Mouse (Mus musculus) right cerebral cortex, adult 2 months (tissue): ENCODE data around the gene Rtraf.
"Not testable (repeated sequence)": the region's sequence is repeated elsewhere in the genome, so short reads cannot be mapped to it uniquely, and the experiment has no call there.

Experiments used
- DNase-seq, 2 experiments: peaks; one replicate each; pipeline ENCODE4 v3.0.0; 2021 to 2022; ENCODE audit warnings: low spot score in 2 of 2

Gene Rtraf

GRCm38 (mm10) chr14:19823321-19824142 is at the start of gene Rtraf:
TSS of gene Rtraf (minus strand) at chr14:19823824.
- DNase-seq = peak; percentile 87 to 89

DNA sequence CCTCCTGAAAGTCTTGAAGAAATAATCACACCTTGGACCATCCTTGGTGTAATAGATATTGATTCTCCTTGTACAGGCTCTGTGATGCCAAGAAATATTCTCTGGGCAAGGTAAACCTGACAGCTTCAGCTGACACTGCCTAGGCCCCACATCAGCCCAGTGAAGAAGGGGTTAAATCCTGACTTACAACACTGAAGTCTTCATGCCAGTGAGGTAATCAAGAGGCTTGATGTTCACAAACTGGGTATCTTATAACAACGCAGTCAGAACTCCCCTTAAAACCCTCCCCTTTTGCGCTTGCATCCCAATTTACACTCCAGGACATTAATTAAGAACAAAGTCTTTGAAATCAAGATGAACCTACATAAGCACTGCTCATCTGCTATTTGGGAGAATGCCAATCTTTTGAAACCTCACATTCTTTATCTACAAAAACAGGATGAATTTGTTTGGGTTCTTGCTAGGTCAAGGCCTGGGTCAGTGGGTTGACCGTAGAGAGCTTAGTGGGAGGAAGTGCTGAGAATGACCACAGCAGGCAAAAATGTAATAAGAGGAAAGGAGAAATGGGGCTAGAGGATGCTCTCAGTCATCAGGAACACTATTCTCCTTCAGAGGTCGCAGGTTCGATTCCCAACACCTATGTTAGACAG is 43.8 kb upstream of the Rtraf start:
- DNase-seq = no peak

GRCm38 (mm10) chr14:19865121-19865520 is 41.5 kb upstream of the Rtraf start:
- not testable (repeated sequence) for DNase-seq

- no peak for DNase-seq
Measured at GRCm38 (mm10) chr14:19861311-19862080, 37.9 kb upstream of the Rtraf start.

- no peak for DNase-seq
Measured at GRCm38 (mm10) chr14:19860281-19860680, 36.7 kb upstream of the Rtraf start.

- DNase-seq = peak; percentile 57 to 62
Measured at GRCm38 (mm10) chr14:19858808-19859776, 35.5 kb upstream of the Rtraf start.

GRCm38 (mm10) chr14:19858279-19858678 is 34.7 kb upstream of the Rtraf start:
- DNase-seq = no peak

- DNase-seq = no peak
Measured at GRCm38 (mm10) chr14:19853471-19853870, 29.8 kb upstream of the Rtraf start.

GRCm38 (mm10) chr14:19839600-19840332 is 16.1 kb upstream of the Rtraf start:
- peak; percentile 86 to 87 for DNase-seq

- no peak for DNase-seq
Measured at GRCm38 (mm10) chr14:19836289-19836688, 12.7 kb upstream of the Rtraf start.

- no peak for DNase-seq
Measured at GRCm38 (mm10) chr14:19825481-19825880, 1.9 kb upstream of the Rtraf start.

DNA sequence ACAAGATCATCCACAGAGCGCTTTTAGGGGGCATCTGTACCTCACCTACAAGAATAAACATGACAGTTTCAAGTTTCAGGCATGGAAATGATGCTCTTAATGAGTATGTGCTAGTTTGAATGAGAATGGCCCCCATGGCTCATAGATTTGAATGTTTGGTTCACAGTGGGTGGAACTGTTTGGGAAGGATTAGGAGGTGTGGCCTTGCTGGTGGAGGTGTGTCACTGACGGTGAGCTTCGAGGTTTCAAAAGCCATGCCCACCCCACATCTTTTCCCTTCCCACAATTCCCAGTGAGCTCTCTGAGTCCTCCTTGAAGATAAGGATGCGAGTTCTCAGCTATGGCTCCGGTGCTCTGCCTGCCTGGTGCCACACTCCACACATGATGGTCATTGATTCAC is 1.9 kb downstream of the Rtraf start:
- no peak for DNase-seq

DNA sequence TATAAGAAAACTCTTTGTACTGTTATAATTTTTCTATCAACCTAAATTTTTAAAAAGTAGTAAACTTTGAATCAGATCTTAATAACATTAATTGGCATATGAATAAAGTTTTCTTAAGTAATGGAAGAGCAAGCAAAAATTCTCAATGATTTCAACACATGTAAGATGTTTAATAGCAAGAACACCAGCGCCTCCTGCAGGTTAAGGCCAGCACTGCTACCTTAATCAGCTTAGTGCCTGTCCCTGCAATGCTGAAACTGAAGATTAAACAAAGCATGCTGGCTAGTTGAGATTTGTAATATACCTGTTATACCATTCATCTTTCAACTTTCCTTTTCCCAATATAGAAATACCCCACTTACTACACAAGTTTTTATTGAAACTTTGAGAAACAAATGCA is 5.7 kb downstream of the Rtraf start:
- peak; percentile 90 to 93 for DNase-seq

DNA sequence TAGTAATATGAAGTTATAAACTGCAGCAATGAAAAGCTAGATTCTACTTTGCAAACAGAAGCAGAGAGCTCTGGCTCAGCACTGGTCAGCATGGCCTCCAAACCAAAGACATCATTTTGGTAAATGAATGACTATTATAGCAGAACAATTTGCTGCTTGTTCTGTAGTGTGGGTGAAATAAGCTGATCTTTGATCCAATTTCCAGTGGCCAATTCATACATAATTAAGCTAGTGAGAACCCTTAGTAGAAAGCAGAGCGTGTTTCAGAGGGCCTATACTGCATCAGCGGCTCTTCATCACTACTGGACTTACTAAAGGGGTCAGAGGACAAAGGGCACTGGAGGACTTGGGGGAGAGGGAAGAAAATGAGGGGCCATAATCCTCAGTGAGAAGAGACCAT is 10.6 kb downstream of the Rtraf start:
- DNase-seq = no peak

DNA sequence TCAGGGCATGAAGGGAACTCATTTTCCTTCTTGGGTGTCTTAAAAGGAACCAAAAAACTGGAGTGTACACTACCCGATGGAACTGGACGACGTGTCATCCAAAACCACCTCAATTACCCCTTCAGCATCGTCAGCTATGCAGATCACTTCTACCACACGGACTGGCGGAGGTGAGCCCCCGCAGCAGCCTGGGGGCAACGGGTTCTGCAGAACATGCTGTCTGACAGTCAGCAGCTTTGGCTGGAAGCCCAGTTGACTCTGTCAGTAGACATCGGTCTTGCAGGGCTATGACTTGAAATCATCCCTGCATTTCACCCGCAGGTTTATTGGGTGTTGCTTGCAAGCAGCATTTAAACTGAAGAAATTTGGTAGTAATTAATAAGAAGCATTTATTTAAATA is 13.7 kb downstream of the Rtraf start:
- DNase-seq = no peak

DNA sequence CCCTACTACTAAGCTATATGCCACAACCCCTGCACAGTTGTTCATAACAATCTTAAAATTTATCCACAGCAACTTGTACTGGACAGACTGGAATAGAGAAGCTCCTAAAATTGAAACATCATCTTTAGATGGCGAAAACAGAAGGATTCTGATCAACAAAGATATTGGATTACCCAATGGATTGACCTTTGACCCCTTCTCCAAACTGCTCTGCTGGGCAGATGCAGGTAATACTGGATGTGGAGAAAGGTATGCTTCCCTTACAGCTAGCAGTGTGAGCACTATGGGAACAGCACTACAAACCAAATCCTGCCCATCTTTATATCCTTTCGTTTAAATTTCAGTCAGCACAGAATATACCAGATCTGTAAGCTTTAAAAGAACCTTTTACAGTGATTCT is 15.8 kb downstream of the Rtraf start:
- DNase-seq = no peak

DNA sequence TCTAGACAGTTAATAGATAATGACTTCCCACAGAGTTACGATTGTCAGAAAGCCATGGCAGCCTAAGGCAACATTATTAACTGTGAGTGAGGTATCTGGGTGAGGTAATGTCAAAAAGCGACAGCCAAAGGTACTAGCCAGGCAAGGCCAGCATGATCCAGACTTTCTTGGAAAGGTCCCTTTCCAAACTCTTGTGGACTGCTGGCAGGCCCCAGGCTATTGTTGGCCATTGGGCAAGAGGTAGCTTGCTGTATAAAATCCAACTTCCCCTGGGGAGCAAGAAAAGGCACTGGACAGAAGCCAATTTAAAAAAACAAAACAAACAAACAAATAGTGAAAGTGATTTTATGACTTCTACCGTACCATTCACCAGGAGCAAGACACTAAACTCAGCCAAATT is 16.3 kb downstream of the Rtraf start:
- DNase-seq = no peak

DNA sequence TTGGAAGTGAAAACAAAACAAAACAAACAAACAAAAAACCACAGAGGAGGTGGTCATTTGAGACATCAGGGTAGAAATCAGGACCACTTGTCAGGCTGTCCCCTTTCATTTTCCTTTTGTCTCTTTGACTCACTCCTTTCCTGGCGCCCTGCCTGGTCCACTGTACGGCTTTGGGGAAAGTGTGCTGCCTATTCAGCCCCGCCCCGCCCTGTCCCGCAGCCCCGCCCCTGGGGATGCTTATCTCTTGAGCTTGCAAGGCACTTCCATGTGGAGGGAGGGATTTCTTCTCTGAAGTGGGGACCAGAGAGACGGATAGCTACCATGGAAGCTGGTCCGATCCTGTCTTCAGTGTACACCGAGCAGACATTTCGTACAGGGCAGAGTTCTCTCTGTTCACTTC is 20.0 kb downstream of the Rtraf start:
- DNase-seq = no peak

DNA sequence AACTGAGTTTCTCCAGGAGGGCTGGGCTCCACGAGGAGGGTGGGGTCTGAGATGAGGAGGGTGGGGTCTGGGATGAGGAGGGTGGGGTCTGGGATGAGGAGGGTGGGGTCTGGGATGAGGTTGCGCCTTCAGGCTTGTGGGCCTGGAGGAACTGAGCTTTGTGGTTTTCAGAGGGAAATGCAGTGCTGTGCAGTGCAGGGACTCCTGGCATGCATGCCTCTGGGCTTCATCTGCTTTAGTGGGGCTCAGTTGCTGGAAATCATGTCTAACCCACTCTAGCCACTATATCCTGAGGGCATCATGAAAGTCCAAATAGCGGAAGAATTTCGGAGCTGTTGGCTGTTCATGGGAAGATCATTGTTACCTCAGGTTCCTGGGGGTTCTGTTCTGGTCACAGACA is 20.4 kb downstream of the Rtraf start:
- no peak for DNase-seq

DNA sequence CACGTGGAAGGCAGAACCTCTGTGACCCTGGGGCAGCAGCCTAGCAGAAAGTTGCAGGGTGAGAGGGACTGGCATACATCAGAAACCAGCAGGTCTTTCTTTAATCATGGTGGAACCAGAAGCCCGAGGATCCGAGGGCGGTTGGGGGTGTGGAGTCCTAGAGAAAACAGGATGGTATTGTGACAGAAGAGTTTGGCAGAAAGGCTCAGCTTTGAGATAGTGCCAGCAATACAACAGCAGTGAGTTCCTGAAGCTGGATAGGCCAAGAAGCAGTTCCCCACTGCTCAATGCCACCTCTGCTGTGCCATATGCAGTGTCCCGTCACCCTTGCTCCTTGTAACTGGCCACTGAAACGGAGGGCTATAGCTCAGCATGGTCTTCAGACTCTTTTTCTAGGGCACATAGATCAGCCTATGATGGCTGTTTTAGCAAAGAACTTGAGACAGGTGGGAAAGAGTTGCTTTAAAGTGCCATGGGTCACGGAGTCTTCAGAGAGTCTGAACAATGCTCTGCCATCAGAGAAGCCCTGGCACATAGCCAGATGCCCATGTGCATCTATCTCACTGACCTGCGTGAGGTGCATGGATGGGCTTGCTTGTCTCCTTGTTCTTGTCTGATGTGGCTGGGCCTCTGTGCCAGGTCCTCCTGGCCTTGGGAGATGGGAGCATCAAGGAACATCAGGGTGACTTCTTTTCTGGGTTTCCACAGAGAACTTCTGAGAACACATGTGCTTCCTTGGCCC is 22.0 kb downstream of the Rtraf start:
- DNase-seq = no peak
